In genomic region chr5:144695289-144696060, GRCm38 (mm10) we compare ENCODE assay signal across 14 mouse cellular contexts.
A peak's percentile ranks its signal among the peaks of the same experiment; 100 is the strongest.
DNase-seq lines count a peak whose midpoint lies in the region; ATAC-seq and TF ChIP-seq lines count a peak whose summit lies in the region.
"Had no signal": no experiment of that assay in that cellular context is flagged by ENCODE, and none has a peak within 500 bp of the region (broad histone marks: within the 10 kb centered on the region; RNA-seq: fewer than 3 reads in every experiment).

No protein-coding gene starts in this region.

- H3K4me1 ChIP-seq in hindbrain, embryonic 13.5 days (replicated peaks) = peaks cover 32% of the 10 kb centered on the region
- H3K4me1 ChIP-seq in hindbrain, embryonic 11.5 days (replicated peaks; ENCODE audit: control insufficient read depth, insufficient read depth, low read length) = peaks cover 3% of the 10 kb centered on the region; the same call in 1 of the 2 replicates
- peaks cover 10% of the 10 kb centered on the region for H3K4me1 ChIP-seq in hindbrain, postnatal 0 days (ENCODE audit: insufficient read depth, low read length)
- H3K4me1 ChIP-seq in stomach, embryonic 16.5 days (ENCODE audit: control insufficient read depth, insufficient read depth, low read length) = no peaks in the 10 kb centered on the region

- 58% methylated on average over 8 of the region's 8 CpGs for WGBS in hindbrain, embryonic 13.5 days
- 78% methylated on average over 8 of the region's 8 CpGs for WGBS in hindbrain, embryonic 11.5 days
- 43% methylated on average over 8 of the region's 8 CpGs for WGBS in hindbrain, postnatal 0 days
- whole genome bisulfite sequencing in stomach, embryonic 16.5 days = 58% methylated on average over 8 of the region's 8 CpGs

- peaks cover 4% of the 10 kb centered on the region; the same call in 1 of the 2 replicates for H3K9me3 ChIP-seq in hindbrain, embryonic 13.5 days
- H3K9me3 ChIP-seq in hindbrain, embryonic 11.5 days (ENCODE audit: control insufficient read depth, low read length) = no peaks in the 10 kb centered on the region
- no peaks in the 10 kb centered on the region for H3K9me3 ChIP-seq in hindbrain, postnatal 0 days (ENCODE audit: low read length)
- no peaks in the 10 kb centered on the region for H3K9me3 ChIP-seq in stomach, embryonic 16.5 days (replicated peaks; ENCODE audit: control insufficient read depth, low read length)

- no peak for DNase-seq in hindbrain, embryonic 11.5 days (ENCODE audit: low spot score)
- DNase-seq in retina, postnatal 1 day = peak; percentile 32
- DNase-seq in retina, embryonic 14.5 days (ENCODE audit: low spot score) = no peak
- DNase-seq in hindbrain, postnatal 0 days (ENCODE audit: low spot score) = peak; percentile 76
- DNase-seq in spleen, adult 18-20 months = no peak
- DNase-seq: adrenal gland, adult 2 months; heart, postnatal 14 days; kidney, adult 8-10 months; layer of hippocampus, postnatal 36 days; thymus, postnatal 36 days had no signal

- no peak for TF ChIP-seq CTCF in hindbrain, postnatal 0 days (IDR thresholded peaks at IDR 0.05; ENCODE audit: low read depth)

- H3K4me3 ChIP-seq in hindbrain, embryonic 13.5 days = no peak overlapping the region
- H3K4me3 ChIP-seq in hindbrain, embryonic 11.5 days (ENCODE audit: low read depth, low read length) = no peak overlapping the region
- no peak overlapping the region for H3K4me3 ChIP-seq in hindbrain, postnatal 0 days (ENCODE audit: low read length)
- no peak overlapping the region for H3K4me3 ChIP-seq in stomach, embryonic 16.5 days (replicated peaks; ENCODE audit: low read length)

- no peaks in the 10 kb centered on the region for H3K36me3 ChIP-seq in hindbrain, embryonic 13.5 days
- H3K36me3 ChIP-seq in hindbrain, embryonic 11.5 days (ENCODE audit: control insufficient read depth, insufficient read depth, low read length) = no peaks in the 10 kb centered on the region
- H3K36me3 ChIP-seq in hindbrain, postnatal 0 days (ENCODE audit: insufficient read depth, low read length) = no peaks in the 10 kb centered on the region
- no peaks in the 10 kb centered on the region for H3K36me3 ChIP-seq in stomach, embryonic 16.5 days (ENCODE audit: control insufficient read depth, insufficient read depth, low read length)

- ATAC-seq in hindbrain, embryonic 13.5 days (ENCODE audit: low FRiP score) = peak; percentile 75
- no peak for ATAC-seq in hindbrain, embryonic 11.5 days (ENCODE audit: low FRiP score)
- ATAC-seq in hindbrain, postnatal 0 days = peak; percentile 77
- ATAC-seq in stomach, embryonic 16.5 days (ENCODE audit: insufficient read depth, low FRiP score) = peak; percentile 29; the same call in 1 of the 2 replicates
- ATAC-seq: Patski had no signal

- no peaks in the 10 kb centered on the region; the same call in 1 of the 2 replicates for H3K27me3 ChIP-seq in hindbrain, embryonic 13.5 days
- H3K27me3 ChIP-seq in hindbrain, embryonic 11.5 days (ENCODE audit: control insufficient read depth, insufficient read depth, low read length) = no peaks in the 10 kb centered on the region
- no peaks in the 10 kb centered on the region for H3K27me3 ChIP-seq in hindbrain, postnatal 0 days (ENCODE audit: insufficient read depth, low read length)
- no peaks in the 10 kb centered on the region for H3K27me3 ChIP-seq in stomach, embryonic 16.5 days (ENCODE audit: control insufficient read depth, insufficient read depth, low read length)
- H3K27me3 ChIP-seq: CH12.LX had no signal

- H3K9ac ChIP-seq in hindbrain, embryonic 13.5 days = no peak overlapping the region
- no peak overlapping the region for H3K9ac ChIP-seq in hindbrain, embryonic 11.5 days (ENCODE audit: low read depth, low read length)
- H3K9ac ChIP-seq in hindbrain, postnatal 0 days (replicated peaks; ENCODE audit: low read length) = no peak overlapping the region
- no peak overlapping the region for H3K9ac ChIP-seq in stomach, embryonic 16.5 days (ENCODE audit: low read length)

- H3K4me2 ChIP-seq in hindbrain, embryonic 13.5 days = no peak overlapping the region
- no peak overlapping the region for H3K4me2 ChIP-seq in hindbrain, embryonic 11.5 days (replicated peaks; ENCODE audit: low read depth, low read length)
- H3K4me2 ChIP-seq in hindbrain, postnatal 0 days (ENCODE audit: low read depth, low read length) = no peak overlapping the region
- H3K4me2 ChIP-seq in stomach, embryonic 16.5 days (ENCODE audit: low read depth, low read length) = no peak overlapping the region

- 0 out of 2 replicates have a peak overlapping the region, but pooled peaks have one; percentile 15 for H3K27ac ChIP-seq in hindbrain, embryonic 13.5 days
- H3K27ac ChIP-seq in hindbrain, embryonic 11.5 days (ENCODE audit: low read depth, low read length) = no peak overlapping the region
- H3K27ac ChIP-seq in hindbrain, postnatal 0 days = peak overlapping the region; percentile 45; the same call in 1 of the 2 replicates
- no peak overlapping the region for H3K27ac ChIP-seq in stomach, embryonic 16.5 days (ENCODE audit: low read length)

Comparison
In these comparisons a context has a peak if more than half of its experiments do, and no peak if none do; other contexts are left out.
1. H3K27ac ChIP-seq: peak in hindbrain, embryonic 13.5 days (single experiment) and hindbrain, postnatal 0 days (single experiment); none in hindbrain, embryonic 11.5 days (single experiment) and stomach, embryonic 16.5 days (single experiment).
2. DNase-seq: peak in retina, postnatal 1 day (single experiment) and hindbrain, postnatal 0 days (single experiment); none in hindbrain, embryonic 11.5 days (single experiment), retina, embryonic 14.5 days (single experiment) and spleen, adult 18-20 months (0 of 2).